Mouse (Mus musculus) midbrain, embryonic 16.5 days (tissue): Measurements from ENCODE around the gene Stxbp4. TPM values are rescaled to one million over a fixed set of nuclear protein-coding genes. Genes with fewer than 3 reads are reported as not detected.

Experiments used
- ATAC-seq: fragments of 200-750 bp; cut with Nextera tagmentation; 2 replicates; pipeline ENCODE4 v1.8.0; 2017; ENCODE audit warnings: moderate TSS enrichment
- H3K27ac ChIP-seq: fragments of 300-500 bp; sonication (generic); 2 replicates; pipeline ENCODE4 v1.5.1; 2014; ENCODE audit warnings: mild to moderate bottlenecking, low read length, mixed read lengths
- H3K27me3 ChIP-seq: fragments of 300-500 bp; sonication (generic); 2 replicates; pipeline ENCODE4 v1.6.1; 2014; ENCODE audit warnings: low read depth, low read length, mixed read lengths; ENCODE audit not compliant: control insufficient read depth, insufficient read depth
- H3K36me3 ChIP-seq: fragments of 300-500 bp; sonication (generic); 2 replicates; pipeline ENCODE4 v1.6.1; 2014; ENCODE audit warnings: mild to moderate bottlenecking, low read length, moderate library complexity, mixed read lengths; ENCODE audit not compliant: control insufficient read depth, insufficient read depth
- H3K4me1 ChIP-seq: fragments of 300-500 bp; sonication (generic); 2 replicates; pipeline ENCODE4 v1.6.1; 2014; ENCODE audit warnings: mild to moderate bottlenecking, low read length, mixed read lengths; ENCODE audit not compliant: control insufficient read depth, insufficient read depth
- H3K4me2 ChIP-seq: fragments of 300-500 bp; sonication (generic); 2 replicates; pipeline ENCODE4 v1.6.1; 2014; ENCODE audit warnings: mild to moderate bottlenecking, low read length, mixed read lengths
- H3K4me3 ChIP-seq: fragments of 300-500 bp; sonication (generic); 2 replicates; pipeline ENCODE4 v1.5.1; 2014; ENCODE audit warnings: low read depth, mild to moderate bottlenecking, low read length, moderate library complexity, mixed read lengths
- H3K9ac ChIP-seq: fragments of 300-500 bp; sonication (generic); 2 replicates; pipeline ENCODE4 v1.6.1; 2014; ENCODE audit warnings: low read depth, low read length, mixed read lengths
- H3K9me3 ChIP-seq: fragments of 300-500 bp; sonication (generic); replicated peaks from 2 replicates; pipeline ENCODE4 v1.6.1; 2014; ENCODE audit warnings: mild to moderate bottlenecking, low read length, mixed read lengths; ENCODE audit not compliant: control insufficient read depth, poor library complexity, severe bottlenecking
- WGBS: fragments of 180-500 bp; shearing (Covaris S2); extraction: QIAGEN DNeasy Blood & Tissue Kit; methylation state at CpG from one replicate; pipeline ENCODE4 v1.1.7; 2014; 5-methylcytosine and 5-hydroxymethylcytosine counted together
- polyA plus RNA-seq: library from polyadenylated mRNA; unstranded; fragments of >200 nt; fragmentation: Nextera tagmentation; extraction: Ambion mirVana; gene quantifications from 2 replicates; pipeline ENCODE4 v1.2.1, GENCODE M21; 2015

The Stxbp4 gene
- polyA plus RNA-seq, 1 experiment from 2014 or later = 17.4 TPM

- Histone ChIP-seq H3K9me3 (no peaks in the 10 kb centered on the region), H3K9ac (no peak overlapping the region), H3K36me3 (peaks cover 2% of the 10 kb centered on the region; the same call in 1 of the 2 replicates), H3K27ac (no peak overlapping the region), H3K4me3 (no peak overlapping the region), H3K4me1 (no peaks in the 10 kb centered on the region), H3K27me3 (no peaks in the 10 kb centered on the region), H3K4me2 (no peak overlapping the region)
- WGBS = 90% methylated on average over 1 of the region's 1 CpGs
- ATAC-seq = no peak
These were observed 12.7 kb downstream of the Stxbp4 start for GRCm38 (mm10) chr11:90625174-90625573.

DNA sequence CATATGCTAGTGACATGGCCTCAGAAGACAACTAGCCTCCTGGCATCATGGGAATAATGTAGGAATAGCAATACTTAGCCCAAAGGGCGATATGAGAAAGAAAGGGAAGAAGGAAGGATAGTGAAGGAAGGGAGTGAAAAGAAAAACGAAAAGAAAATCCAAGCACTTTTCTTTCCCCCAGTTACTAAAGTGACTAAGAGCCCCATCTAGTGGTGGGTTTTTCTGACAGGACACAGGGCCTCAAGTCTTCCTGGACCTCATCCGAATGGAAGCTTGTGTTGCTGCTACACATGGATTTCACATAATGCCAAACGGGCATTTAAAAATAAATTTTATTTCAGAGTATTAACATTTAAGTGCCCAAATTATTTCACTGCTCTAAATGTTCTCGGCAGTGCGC lies 14.4 kb downstream of the Stxbp4 start:
- no peak overlapping the region for H3K27ac ChIP-seq
- H3K9ac ChIP-seq = no peak overlapping the region
- no peak for ATAC-seq
- H3K4me1 ChIP-seq = no peaks in the 10 kb centered on the region
- no peaks in the 10 kb centered on the region for H3K9me3 ChIP-seq
- 56% methylated on average over 6 of the region's 6 CpGs for WGBS
- peaks cover 2% of the 10 kb centered on the region; the same call in 1 of the 2 replicates for H3K36me3 ChIP-seq
- H3K4me3 ChIP-seq = no peak overlapping the region
- no peak overlapping the region for H3K4me2 ChIP-seq
- H3K27me3 ChIP-seq = no peaks in the 10 kb centered on the region

DNA sequence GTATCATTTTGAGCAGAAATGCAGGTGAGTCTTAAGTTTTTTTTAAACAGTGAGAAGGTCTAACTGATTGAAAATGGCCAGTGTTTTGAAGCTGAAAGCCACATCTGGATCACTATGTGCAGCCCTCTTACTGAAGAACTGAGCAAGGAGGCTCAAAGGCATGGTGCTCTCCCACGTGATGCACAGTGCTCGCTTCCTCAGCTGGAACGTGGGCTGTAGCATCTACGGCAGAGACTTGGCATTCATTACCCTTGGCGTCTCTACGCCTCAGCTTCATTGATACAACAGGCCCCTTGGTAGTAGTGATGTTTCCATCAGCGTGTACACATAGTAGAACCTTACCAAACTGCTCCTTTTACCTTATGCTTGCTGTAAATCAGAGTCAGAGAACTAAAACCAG lies 15.4 kb downstream of the Stxbp4 start:
- Histone ChIP-seq H3K4me1 (no peaks in the 10 kb centered on the region), H3K9me3 (no peaks in the 10 kb centered on the region), H3K27ac (no peak overlapping the region), H3K9ac (no peak overlapping the region), H3K36me3 (peaks cover 3% of the 10 kb centered on the region; the same call in 1 of the 2 replicates), H3K4me2 (no peak overlapping the region), H3K4me3 (no peak overlapping the region), H3K27me3 (no peaks in the 10 kb centered on the region)
- 95% methylated on average over 7 of the region's 7 CpGs for WGBS
- no peak for ATAC-seq

- Histone ChIP-seq H3K9me3 (no peaks in the 10 kb centered on the region), H3K4me3 (no peak overlapping the region), H3K36me3 (peaks cover 3% of the 10 kb centered on the region; the same call in 1 of the 2 replicates), H3K9ac (no peak overlapping the region), H3K27me3 (no peaks in the 10 kb centered on the region), H3K4me2 (no peak overlapping the region), H3K4me1 (no peaks in the 10 kb centered on the region), H3K27ac (no peak overlapping the region)
- ATAC-seq = no peak
- 76% methylated on average over 12 of the region's 12 CpGs for WGBS
These were observed 15.8 kb downstream of the Stxbp4 start for GRCm38 (mm10) chr11:90622044-90622443.

- peaks cover 3% of the 10 kb centered on the region; the same call in 1 of the 2 replicates for H3K36me3 ChIP-seq
- no peak overlapping the region for H3K27ac ChIP-seq
- no peaks in the 10 kb centered on the region for H3K27me3 ChIP-seq
- no peaks in the 10 kb centered on the region for H3K4me1 ChIP-seq
- ATAC-seq = no peak
- H3K4me3 ChIP-seq = no peak overlapping the region
- H3K9me3 ChIP-seq = no peaks in the 10 kb centered on the region
- no peak overlapping the region for H3K9ac ChIP-seq
- H3K4me2 ChIP-seq = no peak overlapping the region
These were observed 21.5 kb downstream of the Stxbp4 start for GRCm38 (mm10) chr11:90616431-90616830.

GRCm38 (mm10) chr11:90614743-90615142 lies 23.1 kb downstream of the Stxbp4 start:
- Histone ChIP-seq H3K36me3 (0 out of 2 replicates have a peak, but pooled peaks cover 2% of the 10 kb centered on the region), H3K27ac (no peak overlapping the region), H3K27me3 (no peaks in the 10 kb centered on the region), H3K9ac (no peak overlapping the region), H3K4me2 (no peak overlapping the region), H3K9me3 (no peaks in the 10 kb centered on the region), H3K4me1 (no peaks in the 10 kb centered on the region), H3K4me3 (no peak overlapping the region)
- 91% methylated on average over 6 of the region's 6 CpGs for WGBS
- ATAC-seq = no peak

DNA sequence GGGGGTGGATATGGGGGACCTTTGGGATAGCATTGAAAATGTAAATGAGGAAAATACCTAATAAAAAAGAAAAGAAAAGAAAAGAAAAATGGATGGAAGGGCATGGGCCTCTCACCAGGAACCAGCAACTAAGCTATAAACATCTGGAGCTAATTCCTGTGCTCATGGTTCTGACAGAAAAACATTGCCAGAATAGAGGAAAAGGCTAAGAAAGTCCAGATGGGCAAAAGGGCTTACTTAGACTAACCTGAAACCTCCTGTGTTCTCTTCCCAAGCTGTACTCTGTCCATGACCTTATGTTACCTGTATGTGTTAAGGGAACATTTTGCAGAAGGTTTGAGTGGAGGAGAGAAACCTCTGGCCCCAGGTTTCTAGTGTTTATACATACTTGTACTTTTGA lies 25.8 kb downstream of the Stxbp4 start:
- H3K4me2 ChIP-seq = no peak overlapping the region
- no peaks in the 10 kb centered on the region for H3K9me3 ChIP-seq
- no peaks in the 10 kb centered on the region for H3K27me3 ChIP-seq
- H3K4me3 ChIP-seq = no peak overlapping the region
- H3K4me1 ChIP-seq = no peaks in the 10 kb centered on the region
- no peak overlapping the region for H3K27ac ChIP-seq
- 0 out of 2 replicates have a peak, but pooled peaks cover 3% of the 10 kb centered on the region for H3K36me3 ChIP-seq
- no peak for ATAC-seq
- no peak overlapping the region for H3K9ac ChIP-seq

DNA sequence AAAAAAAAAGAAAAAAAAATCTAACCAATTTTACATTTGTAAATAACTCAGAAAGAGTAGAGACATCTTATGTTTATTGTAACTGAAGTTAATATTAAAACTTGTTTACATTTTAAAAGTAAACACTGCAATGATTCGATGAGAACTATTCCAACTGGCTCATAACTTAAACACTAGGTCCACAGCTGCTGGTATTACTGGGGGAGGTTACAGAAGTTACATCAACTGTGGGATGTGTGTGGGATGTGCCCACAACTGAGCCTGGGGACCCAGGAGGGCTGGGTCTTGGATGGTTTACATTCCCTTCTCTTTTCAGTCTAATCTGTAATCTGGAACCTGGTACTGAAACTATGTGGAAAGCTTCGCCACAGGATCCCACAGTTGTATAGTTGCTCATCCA lies 34.8 kb downstream of the Stxbp4 start:
- no peaks in the 10 kb centered on the region for H3K4me1 ChIP-seq
- no peak for ATAC-seq
- H3K27ac ChIP-seq = no peak overlapping the region
- peaks cover 3% of the 10 kb centered on the region; the same call in 1 of the 2 replicates for H3K36me3 ChIP-seq
- H3K9me3 ChIP-seq = no peaks in the 10 kb centered on the region
- H3K4me3 ChIP-seq = no peak overlapping the region
- H3K9ac ChIP-seq = no peak overlapping the region
- 94% methylated on average over 2 of the region's 2 CpGs for WGBS
- no peak overlapping the region for H3K4me2 ChIP-seq
- H3K27me3 ChIP-seq = no peaks in the 10 kb centered on the region

DNA sequence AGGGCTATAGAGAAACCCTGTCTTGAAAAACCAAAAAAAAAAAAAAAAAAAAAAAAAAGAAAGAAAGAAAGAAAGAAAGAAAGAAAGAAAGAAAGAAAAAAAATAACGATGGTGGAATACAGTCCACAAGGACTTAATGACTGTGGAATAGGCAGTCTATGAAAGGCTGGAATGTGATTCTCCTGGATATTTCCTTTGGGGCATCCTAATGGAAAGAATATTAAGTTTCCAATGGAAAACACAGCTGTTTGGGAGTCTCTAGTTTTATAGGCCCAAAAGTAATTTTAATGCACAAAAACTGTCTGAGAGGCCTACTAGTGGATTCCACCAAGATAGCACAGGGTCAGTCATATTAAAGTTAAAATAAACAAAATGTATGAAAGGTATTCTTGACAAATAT lies 42.1 kb downstream of the Stxbp4 start:
- H3K4me3 ChIP-seq = no peak overlapping the region
- H3K36me3 ChIP-seq = peaks cover 3% of the 10 kb centered on the region; the same call in 1 of the 2 replicates
- no peaks in the 10 kb centered on the region for H3K27me3 ChIP-seq
- no peaks in the 10 kb centered on the region for H3K4me1 ChIP-seq
- H3K27ac ChIP-seq = no peak overlapping the region
- no peak overlapping the region for H3K9ac ChIP-seq
- ATAC-seq = no peak
- H3K4me2 ChIP-seq = no peak overlapping the region
- no peaks in the 10 kb centered on the region for H3K9me3 ChIP-seq
- WGBS = 100% methylated on average over 1 of the region's 1 CpGs
